Comparison of ENCODE assay signal across 9 mouse cellular contexts in the genomic region with DNA sequence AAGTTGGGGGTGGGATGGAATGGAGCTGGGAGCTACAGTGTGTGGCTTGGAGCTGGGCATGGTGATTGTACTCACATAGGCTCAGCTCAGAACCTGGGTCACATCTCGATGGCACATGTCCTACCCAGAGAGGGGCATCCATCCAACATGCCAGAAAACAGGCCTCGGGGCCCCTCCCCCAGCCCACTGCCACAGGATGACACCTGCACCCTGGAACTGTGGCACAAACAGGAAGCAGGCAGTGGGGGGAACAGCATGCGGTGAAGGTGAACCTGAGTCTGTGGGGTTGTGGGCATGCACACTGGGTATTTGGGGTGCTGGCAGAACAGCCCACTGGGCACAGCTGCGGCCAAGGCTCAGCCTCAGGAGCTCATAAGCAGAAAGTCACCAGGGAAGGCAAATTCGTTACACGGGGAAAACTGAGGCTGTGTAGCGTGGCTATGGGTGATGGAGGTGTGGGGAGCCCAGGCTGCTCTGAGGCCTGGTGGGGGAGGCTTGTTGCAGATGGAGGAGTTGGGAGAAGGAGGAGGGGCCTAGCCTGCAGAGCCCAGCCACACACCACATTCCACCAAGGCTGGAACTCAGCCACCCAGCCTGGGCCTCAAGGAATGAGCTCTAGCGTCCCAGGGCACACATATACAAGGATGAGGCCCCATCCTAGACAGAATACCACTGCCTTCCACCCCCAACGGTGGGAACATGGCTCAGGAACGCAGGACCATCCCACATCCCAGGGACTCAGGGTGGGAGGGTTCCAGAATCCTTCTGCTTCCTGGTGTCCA. TPM values are rescaled to one million over a fixed set of nuclear protein-coding genes. Genes with fewer than 3 reads are reported as not detected.
DNase-seq lines count a peak whose midpoint lies in the region; ATAC-seq and TF ChIP-seq lines count a peak whose summit lies in the region.
"Had no signal": no experiment of that assay in that cellular context is flagged by ENCODE, and none has a peak within 500 bp of the region (broad histone marks: within the 10 kb centered on the region; RNA-seq: fewer than 3 reads in every experiment).

No protein-coding gene starts in this region.

- WGBS in hindbrain, embryonic 10.5 days: 74% methylated on average over 10 of the region's 10 CpGs
- 77% methylated on average over 10 of the region's 10 CpGs for WGBS in hindbrain, postnatal 0 days
- 69% methylated on average over 10 of the region's 10 CpGs for WGBS in hindbrain, embryonic 15.5 days
- 53% methylated on average over 10 of the region's 10 CpGs for WGBS in liver, postnatal 0 days (ENCODE audit: insufficient replicate concordance)

- 0 out of 2 replicates have a peak overlapping the region, but pooled peaks have one; percentile 0 for H3K4me3 ChIP-seq in hindbrain, embryonic 10.5 days
- H3K4me3 ChIP-seq in hindbrain, postnatal 0 days (ENCODE audit: low read length): no peak overlapping the region
- H3K4me3 ChIP-seq in hindbrain, embryonic 15.5 days: no peak overlapping the region
- 0 out of 2 replicates have a peak overlapping the region, but pooled peaks have one; percentile 4 for H3K4me3 ChIP-seq in liver, postnatal 0 days (ENCODE audit: low read depth, low read length)

- ATAC-seq in hindbrain, postnatal 0 days: no peak
- no peak for ATAC-seq in hindbrain, embryonic 15.5 days (ENCODE audit: low FRiP score, low read depth)
- ATAC-seq in liver, postnatal 0 days: no peak

- DNase-seq in hindbrain, embryonic 10.5 days (ENCODE audit: low spot score): no peak
- no peak for DNase-seq in hindbrain, postnatal 0 days (ENCODE audit: low spot score)
- peak; percentile 79 for DNase-seq in T-cell, adult 2 months (ENCODE audit: low spot score)
- DNase-seq in liver, postnatal 0 days: no peak
- peak; percentile 88 to 94 for DNase-seq in thymus, postnatal 36 days
- DNase-seq in cerebellum, postnatal 25 days: no peak
- DNase-seq in layer of hippocampus, adult 9-11 months: no peak

- peaks cover 38% of the 10 kb centered on the region for H3K27me3 ChIP-seq in hindbrain, embryonic 10.5 days (ENCODE audit: insufficient read depth, poor library complexity, severe bottlenecking)
- no peaks in the 10 kb centered on the region for H3K27me3 ChIP-seq in hindbrain, postnatal 0 days (ENCODE audit: insufficient read depth, low read length)
- peaks cover 18% of the 10 kb centered on the region for H3K27me3 ChIP-seq in hindbrain, embryonic 15.5 days
- 0 out of 2 replicates have a peak, but pooled peaks cover 3% of the 10 kb centered on the region for H3K27me3 ChIP-seq in liver, postnatal 0 days (ENCODE audit: insufficient read depth, low read length)

- peaks cover 46% of the 10 kb centered on the region for H3K36me3 ChIP-seq in hindbrain, embryonic 10.5 days
- H3K36me3 ChIP-seq in hindbrain, postnatal 0 days (ENCODE audit: insufficient read depth, low read length): peaks cover 29% of the 10 kb centered on the region
- peaks cover 26% of the 10 kb centered on the region for H3K36me3 ChIP-seq in hindbrain, embryonic 15.5 days
- peaks cover 25% of the 10 kb centered on the region for H3K36me3 ChIP-seq in liver, postnatal 0 days (replicated peaks; ENCODE audit: insufficient read depth, low read length)

- no peak overlapping the region for H3K4me2 ChIP-seq in hindbrain, postnatal 0 days (ENCODE audit: low read depth, low read length)
- 0 out of 2 replicates have a peak overlapping the region, but pooled peaks have one; percentile 4 for H3K4me2 ChIP-seq in hindbrain, embryonic 15.5 days
- H3K4me2 ChIP-seq in liver, postnatal 0 days (ENCODE audit: low read depth, low read length): peak overlapping the region; percentile 36; the same call in 1 of the 2 replicates

- H3K4me1 ChIP-seq in hindbrain, embryonic 10.5 days (replicated peaks): peaks cover 58% of the 10 kb centered on the region
- H3K4me1 ChIP-seq in hindbrain, postnatal 0 days (ENCODE audit: insufficient read depth, low read length): no peaks in the 10 kb centered on the region
- H3K4me1 ChIP-seq in hindbrain, embryonic 15.5 days (replicated peaks): no peaks in the 10 kb centered on the region
- peaks cover 8% of the 10 kb centered on the region; the same call in 1 of the 2 replicates for H3K4me1 ChIP-seq in liver, postnatal 0 days (ENCODE audit: insufficient read depth)

- TF ChIP-seq EP300 in liver, postnatal 0 days (IDR thresholded peaks at IDR 0.05; ENCODE audit: low read depth): no peak

- peak overlapping the region; percentile 71; the same call in 1 of the 2 replicates for H3K27ac ChIP-seq in hindbrain, embryonic 10.5 days
- no peak overlapping the region for H3K27ac ChIP-seq in hindbrain, postnatal 0 days
- H3K27ac ChIP-seq in hindbrain, embryonic 15.5 days (replicated peaks): no peak overlapping the region; the same call in 1 of the 2 replicates
- peak overlapping the region; percentile 69 for H3K27ac ChIP-seq in liver, postnatal 0 days (ENCODE audit: low read depth)
- H3K27ac ChIP-seq: macrophage had no signal

- H3K9me3 ChIP-seq in hindbrain, embryonic 10.5 days: no peaks in the 10 kb centered on the region
- H3K9me3 ChIP-seq in hindbrain, postnatal 0 days (ENCODE audit: low read length): no peaks in the 10 kb centered on the region
- no peaks in the 10 kb centered on the region for H3K9me3 ChIP-seq in hindbrain, embryonic 15.5 days
- H3K9me3 ChIP-seq in liver, postnatal 0 days (ENCODE audit: low read length): no peaks in the 10 kb centered on the region

- H3K9ac ChIP-seq in hindbrain, postnatal 0 days (replicated peaks; ENCODE audit: low read length): no peak overlapping the region
- no peak overlapping the region for H3K9ac ChIP-seq in hindbrain, embryonic 15.5 days
- H3K9ac ChIP-seq in liver, postnatal 0 days (replicated peaks): no peak overlapping the region

- TF ChIP-seq CTCF in hindbrain, postnatal 0 days (IDR thresholded peaks at IDR 0.05; ENCODE audit: low read depth): no peak
- no peak for TF ChIP-seq CTCF in liver, postnatal 0 days (IDR thresholded peaks at IDR 0.05; ENCODE audit: low read depth)

RNA-seq across cellular contexts. Expression of a gene that starts 0.9 kb away (rescaled TPM):
- polyA plus RNA-seq in hindbrain, embryonic 10.5 days (2016; fragmentation: Nextera tagmentation; extraction: Ambion mirVana): 3.3 and 3.6 TPM in 2 replicates
- total RNA-seq in hindbrain, postnatal 0 days (2014; rRNA removed): 2.6 TPM in 2 replicates
- polyA plus RNA-seq in hindbrain, postnatal 0 days (2015; fragmentation: Nextera tagmentation; extraction: Ambion mirVana): 4.0 and 4.3 TPM in 2 replicates
- 4.7 and 5.2 TPM in 2 replicates for polyA plus RNA-seq in hindbrain, embryonic 15.5 days (2015; fragmentation: Nextera tagmentation; extraction: Ambion mirVana)
- 5.2 and 5.4 TPM in 2 replicates for polyA plus RNA-seq in liver, postnatal 0 days (2015; fragmentation: Nextera tagmentation; extraction: Ambion mirVana)
- polyA plus RNA-seq: macrophage had no signal

RNA-seq across cellular contexts. Expression of a gene that starts 8.5 kb away (rescaled TPM):
- polyA plus RNA-seq in hindbrain, embryonic 10.5 days (2016; fragmentation: Nextera tagmentation; extraction: Ambion mirVana): 53.2 and 58.8 TPM in 2 replicates
- total RNA-seq in hindbrain, postnatal 0 days (2014; rRNA removed): 24.3 and 46.2 TPM in 2 replicates
- 19.6 and 20.2 TPM in 2 replicates for polyA plus RNA-seq in hindbrain, postnatal 0 days (2015; fragmentation: Nextera tagmentation; extraction: Ambion mirVana)
- 33.8 and 35.1 TPM in 2 replicates for polyA plus RNA-seq in hindbrain, embryonic 15.5 days (2015; fragmentation: Nextera tagmentation; extraction: Ambion mirVana)
- 12.4 and 12.9 TPM in 2 replicates for polyA plus RNA-seq in liver, postnatal 0 days (2015; fragmentation: Nextera tagmentation; extraction: Ambion mirVana)

RNA-seq across cellular contexts. Expression of a gene that starts 13.7 kb away (rescaled TPM):
- polyA plus RNA-seq in hindbrain, embryonic 10.5 days (2016; fragmentation: Nextera tagmentation; extraction: Ambion mirVana): not detected in 2 replicates
- total RNA-seq in hindbrain, postnatal 0 days (2014; rRNA removed): 0.16 TPM in 1 of 2 replicates, not detected in the other
- not detected in 2 replicates for polyA plus RNA-seq in hindbrain, postnatal 0 days (2015; fragmentation: Nextera tagmentation; extraction: Ambion mirVana)
- not detected in 2 replicates for polyA plus RNA-seq in hindbrain, embryonic 15.5 days (2015; fragmentation: Nextera tagmentation; extraction: Ambion mirVana)
- polyA plus RNA-seq in liver, postnatal 0 days (2015; fragmentation: Nextera tagmentation; extraction: Ambion mirVana): 0.02 and 0.08 TPM in 2 replicates
- polyA plus RNA-seq: macrophage had no signal

RNA-seq across cellular contexts. Expression of a gene that starts 20.9 kb away (rescaled TPM):
- polyA plus RNA-seq in hindbrain, embryonic 10.5 days (2016; fragmentation: Nextera tagmentation; extraction: Ambion mirVana): 111 and 128 TPM in 2 replicates
- 20.8 and 28.5 TPM in 2 replicates for total RNA-seq in hindbrain, postnatal 0 days (2014; rRNA removed)
- 36.8 and 41.1 TPM in 2 replicates for polyA plus RNA-seq in hindbrain, postnatal 0 days (2015; fragmentation: Nextera tagmentation; extraction: Ambion mirVana)
- polyA plus RNA-seq in hindbrain, embryonic 15.5 days (2015; fragmentation: Nextera tagmentation; extraction: Ambion mirVana): 39.0 and 39.9 TPM in 2 replicates
- polyA plus RNA-seq in liver, postnatal 0 days (2015; fragmentation: Nextera tagmentation; extraction: Ambion mirVana): 26.4 and 27.1 TPM in 2 replicates

RNA-seq across cellular contexts. Expression of a gene that starts 27.9 kb away (rescaled TPM):
- polyA plus RNA-seq in hindbrain, embryonic 10.5 days (2016; fragmentation: Nextera tagmentation; extraction: Ambion mirVana): 9.2 and 12.9 TPM in 2 replicates
- 34.4 and 38.1 TPM in 2 replicates for total RNA-seq in hindbrain, postnatal 0 days (2014; rRNA removed)
- 13.6 TPM in 2 replicates for polyA plus RNA-seq in hindbrain, postnatal 0 days (2015; fragmentation: Nextera tagmentation; extraction: Ambion mirVana)
- 21.0 and 21.1 TPM in 2 replicates for polyA plus RNA-seq in hindbrain, embryonic 15.5 days (2015; fragmentation: Nextera tagmentation; extraction: Ambion mirVana)
- 6.8 and 7.9 TPM in 2 replicates for polyA plus RNA-seq in liver, postnatal 0 days (2015; fragmentation: Nextera tagmentation; extraction: Ambion mirVana)

Comparison
In these comparisons a context has a peak if more than half of its experiments do, and no peak if none do; other contexts are left out.
1. H3K27ac ChIP-seq: peak in hindbrain, embryonic 10.5 days (single experiment) and liver, postnatal 0 days (single experiment); none in hindbrain, postnatal 0 days (single experiment) and hindbrain, embryonic 15.5 days (single experiment).
2. H3K4me3 ChIP-seq: peak in hindbrain, embryonic 10.5 days (single experiment) and liver, postnatal 0 days (single experiment); none in hindbrain, postnatal 0 days (single experiment) and hindbrain, embryonic 15.5 days (single experiment).
3. DNase-seq: peak in T-cell, adult 2 months (single experiment) and thymus, postnatal 36 days (2 of 2); none in hindbrain, embryonic 10.5 days (single experiment), hindbrain, postnatal 0 days (single experiment), liver, postnatal 0 days (single experiment), cerebellum, postnatal 25 days (0 of 2) and layer of hippocampus, adult 9-11 months (single experiment).